Mouse (Mus musculus): ENCODE data around the gene Nsun5. TPM values are rescaled to one million over a fixed set of nuclear protein-coding genes. Genes with fewer than 3 reads are reported as not detected.
A peak's percentile ranks its signal among the peaks of the same experiment; 100 is the strongest.
"Not testable (repeated sequence)": the region's sequence is repeated elsewhere in the genome, so short reads cannot be mapped to it uniquely, and the experiment has no call there.

Nsun5 gene
- 10 to 100 TPM; 23.5 to 30.2 (median 26.1) TPM for total RNA-seq (2022)

DNA sequence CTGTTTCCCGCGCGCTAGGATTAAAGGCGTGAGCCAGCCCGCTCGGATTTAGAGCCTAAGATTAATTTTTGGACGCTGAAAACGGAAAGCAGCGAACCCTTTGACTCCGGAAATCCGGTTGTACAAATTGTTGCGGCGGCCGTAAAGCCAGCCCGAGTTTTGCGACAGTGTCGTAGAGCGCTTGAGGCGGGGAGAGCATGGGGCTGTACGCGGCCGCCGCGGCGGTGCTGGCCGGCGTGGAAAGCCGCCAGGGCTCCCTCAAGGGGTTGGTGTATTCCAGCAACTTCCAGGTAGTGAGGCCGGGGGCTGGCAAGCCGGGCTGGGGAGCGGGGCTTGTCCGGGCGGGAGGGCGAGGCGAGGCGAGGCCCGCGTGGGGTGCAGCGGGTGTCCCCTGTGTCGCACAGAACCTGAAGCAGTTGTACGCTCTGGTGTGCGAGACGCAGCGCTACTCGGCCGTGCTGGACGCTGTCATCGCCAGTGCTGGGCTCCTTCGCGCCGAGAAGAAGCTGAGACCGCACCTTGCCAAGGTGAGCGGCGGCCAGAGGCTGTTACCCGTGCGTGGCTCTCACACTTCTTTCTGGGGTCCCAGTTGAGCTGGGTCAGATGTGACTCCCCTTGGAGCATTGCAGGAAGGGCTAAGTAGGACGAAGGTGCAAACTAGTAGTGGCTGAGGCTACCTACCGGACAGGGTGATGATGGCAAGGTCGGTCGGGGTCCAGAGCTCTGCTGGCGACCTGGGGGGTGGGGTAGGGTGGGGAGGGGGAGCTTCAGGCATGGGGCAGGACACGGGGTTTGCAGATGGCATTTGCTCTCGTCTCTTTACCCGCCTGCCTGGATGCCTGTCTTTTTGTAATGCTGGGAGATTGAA lies at the start of gene Nsun5:
Gene Nsun5, plus strand, starts transcription at position 167 of the 868 bp plus-strand sequence.
- DNase-seq (ENCODE audit: low spot score in 2 of 2), result peak; percentile 87 to 94

DNA sequence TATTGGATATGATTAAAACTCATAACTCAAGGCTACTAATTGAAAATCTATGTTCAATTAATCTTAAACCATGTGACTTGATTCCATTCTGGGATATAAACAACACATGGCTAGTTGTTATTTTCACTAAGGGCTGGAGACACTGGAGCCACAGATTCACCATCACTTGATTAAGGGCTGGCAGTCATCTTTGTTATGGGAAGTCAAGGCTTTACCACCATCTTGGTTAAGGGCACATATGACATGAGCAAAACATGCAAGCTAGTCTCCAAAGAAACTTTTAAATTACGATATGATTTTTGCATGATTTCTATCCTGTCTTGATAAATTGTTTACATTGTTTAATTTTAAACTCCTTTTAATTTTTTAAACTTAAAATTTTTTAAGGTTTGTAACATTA lies 47.6 kb upstream of the Nsun5 start:
- no peak for DNase-seq (ENCODE audit: low spot score in 2 of 2)

DNA sequence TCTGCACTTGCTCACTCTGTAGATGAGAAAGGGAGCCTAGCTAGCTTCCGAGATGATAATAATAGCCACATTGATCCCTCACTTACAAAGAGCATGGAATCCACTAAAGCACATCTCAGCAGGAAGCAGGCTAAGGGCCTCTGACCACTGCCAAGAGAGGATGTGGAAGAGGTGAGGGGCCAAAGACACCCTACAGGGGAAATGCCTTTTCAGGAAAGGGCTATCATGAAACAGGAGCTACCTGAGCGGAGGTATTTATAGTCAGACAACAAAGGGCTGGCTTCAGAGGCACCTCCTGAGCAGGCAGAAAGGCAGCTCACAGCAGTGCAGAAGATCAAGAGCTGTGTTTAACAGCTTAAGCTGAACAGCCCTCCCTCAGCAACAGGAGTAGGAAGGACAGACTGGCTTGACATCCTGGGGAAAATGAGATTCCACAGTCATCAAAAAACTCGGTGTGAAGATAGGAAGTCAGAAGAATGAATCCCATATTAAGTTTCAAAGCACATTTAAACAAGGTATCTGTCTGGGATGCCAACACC lies 43.6 kb upstream of the Nsun5 start:
- DNase-seq (ENCODE audit: low spot score in 2 of 2), result no peak

GRCm38 (mm10) chr5:135329471-135329870 lies 40.3 kb upstream of the Nsun5 start:
- no peak for DNase-seq (ENCODE audit: low spot score in 2 of 2)

GRCm38 (mm10) chr5:135330201-135330600 lies 39.6 kb upstream of the Nsun5 start:
- DNase-seq (ENCODE audit: low spot score in 2 of 2), result no peak

GRCm38 (mm10) chr5:135331161-135331560 lies 38.6 kb upstream of the Nsun5 start:
- DNase-seq (ENCODE audit: low spot score in 2 of 2), result no peak

DNA sequence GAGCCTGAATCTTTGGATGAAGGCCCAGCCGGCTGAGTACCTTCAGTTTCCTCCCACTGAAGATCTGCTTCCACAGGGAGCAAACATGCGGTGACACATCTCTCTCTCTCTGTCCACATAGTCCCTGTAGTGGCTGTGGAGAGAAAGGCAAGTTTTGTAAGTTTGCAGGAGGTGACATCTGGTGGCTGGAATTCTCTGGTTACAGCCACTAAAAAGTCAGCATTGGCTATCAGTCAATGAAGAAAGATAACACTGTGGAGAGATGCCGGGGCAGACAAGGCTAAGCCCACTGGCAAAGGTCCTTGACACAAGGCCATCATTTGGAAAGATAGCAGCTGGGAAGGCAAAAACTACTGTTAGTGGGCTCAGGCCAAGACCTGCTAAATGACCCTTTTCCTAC lies 32.2 kb upstream of the Nsun5 start:
- no peak for DNase-seq (ENCODE audit: low spot score in 2 of 2)

DNA sequence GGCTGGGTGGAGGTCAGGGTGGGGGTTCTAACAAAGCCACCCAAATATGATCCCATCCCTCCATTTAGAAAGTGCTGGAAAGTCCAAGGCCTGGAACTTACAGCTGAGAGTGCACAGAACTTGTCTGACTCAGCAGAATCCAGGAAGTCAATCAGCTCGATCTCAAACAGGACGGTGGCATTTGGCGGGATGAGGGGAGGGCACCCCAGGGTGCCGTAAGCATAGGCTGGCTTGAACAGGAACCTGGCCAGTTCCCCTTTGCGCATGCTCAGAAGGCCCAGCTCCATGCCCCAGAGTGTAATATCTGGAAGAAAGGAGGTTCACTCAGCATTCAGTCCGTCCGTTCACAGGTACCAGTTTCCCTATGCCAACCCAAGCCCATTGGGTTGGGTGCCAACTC lies 23.8 kb upstream of the Nsun5 start:
- DNase-seq (ENCODE audit: low spot score in 2 of 2), result no peak

DNA sequence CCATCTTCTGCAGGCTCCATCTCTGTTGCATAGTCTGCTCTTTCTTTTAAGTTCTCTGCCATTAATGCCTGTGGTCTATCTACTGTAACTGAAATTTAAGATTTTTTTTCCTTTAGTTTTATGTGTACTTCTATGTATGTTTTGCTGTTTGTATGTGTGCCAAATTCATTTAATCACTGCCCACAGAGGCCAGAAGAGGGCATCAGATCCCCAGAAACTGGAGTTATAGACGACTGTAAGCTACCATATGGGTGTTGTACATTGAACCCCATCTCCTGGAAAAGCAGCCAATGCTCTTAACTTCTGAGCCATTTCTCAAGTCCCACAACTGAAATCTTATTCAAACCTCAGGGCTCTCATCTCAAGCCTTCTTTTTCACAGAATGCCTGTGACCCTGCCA lies 23.3 kb upstream of the Nsun5 start:
- no peak for DNase-seq (ENCODE audit: low spot score in 2 of 2)

DNA sequence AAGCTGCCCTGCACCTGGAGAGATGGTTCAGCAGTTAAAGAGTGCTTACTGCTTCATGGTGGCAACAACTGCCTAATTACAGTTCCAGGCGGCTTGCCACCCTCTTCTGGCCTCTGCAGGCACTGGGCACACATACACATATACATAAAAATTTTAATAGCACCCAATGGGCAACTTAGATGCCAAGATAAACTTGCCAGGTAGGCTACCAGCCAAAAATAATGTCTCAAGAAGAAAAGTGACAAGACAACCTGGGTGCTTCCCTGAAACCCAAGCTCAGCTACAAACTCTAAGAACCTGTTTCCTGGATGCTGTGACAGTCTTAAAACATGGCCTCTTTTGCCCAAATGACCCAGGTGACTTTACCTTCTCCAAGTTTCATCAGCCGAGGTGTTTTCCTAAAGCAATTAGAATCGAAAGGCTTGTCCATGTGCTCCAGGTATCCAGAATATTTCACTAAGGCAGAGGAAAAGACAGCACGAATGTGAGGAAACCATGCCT lies 22.2 kb upstream of the Nsun5 start:
- no peak for DNase-seq (ENCODE audit: low spot score in 2 of 2)

DNA sequence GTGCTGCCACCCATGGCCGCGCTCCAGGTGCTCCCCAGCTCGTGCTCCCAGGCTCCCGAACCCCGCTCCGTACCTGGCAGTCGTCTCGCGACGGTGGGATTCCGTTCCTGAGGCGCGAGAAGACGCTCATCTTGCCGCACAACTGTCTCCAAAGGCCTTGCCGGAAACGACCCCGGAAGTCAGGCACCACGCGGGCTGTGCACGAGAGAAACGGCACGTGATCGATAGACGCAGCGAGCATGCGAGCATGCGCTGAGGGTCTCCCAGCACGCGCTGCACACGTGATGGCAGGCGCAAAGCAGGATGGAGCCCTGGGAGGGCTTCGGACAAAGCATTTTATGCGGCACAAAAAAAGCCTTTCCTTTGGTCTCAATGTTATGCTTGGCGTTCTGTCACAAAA lies 19.9 kb upstream of the Nsun5 start, which contains the start of gene Fkbp6:
Gene Fkbp6, minus strand, starts transcription at position 183 of the 400 bp plus-strand sequence.
- DNase-seq (ENCODE audit: low spot score in 2 of 2), result no peak

- DNase-seq (ENCODE audit: low spot score in 2 of 2), result no peak
Observed at GRCm38 (mm10) chr5:135351606-135352005, 18.1 kb upstream of the Nsun5 start.

GRCm38 (mm10) chr5:135352995-135353394 lies 16.8 kb upstream of the Nsun5 start, which contains the start of gene Trim50:
Gene Trim50 (plus strand): TSS chr5:135353295.
- DNase-seq (ENCODE audit: low spot score in 2 of 2), result no peak

DNA sequence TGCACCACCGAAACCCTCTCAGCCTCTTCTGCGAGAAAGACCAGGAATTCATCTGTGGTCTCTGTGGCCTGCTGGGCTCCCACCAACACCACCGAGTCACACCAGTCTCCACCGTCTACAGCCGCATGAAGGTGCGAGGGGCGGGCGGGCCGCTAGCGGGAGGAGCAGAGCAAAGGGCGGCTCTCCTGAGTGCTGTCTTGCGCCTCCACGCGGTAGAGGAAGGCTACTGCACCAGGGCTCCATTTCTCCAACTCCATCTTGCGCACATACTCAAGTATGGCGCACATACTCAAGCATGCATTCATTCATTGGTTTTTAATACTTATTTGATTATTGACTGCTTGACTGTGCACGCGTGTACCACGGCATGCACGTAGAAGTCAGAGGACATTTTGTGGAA lies 16.2 kb upstream of the Nsun5 start:
- no peak for DNase-seq (ENCODE audit: low spot score in 2 of 2)

GRCm38 (mm10) chr5:135356090-135356489 lies 13.7 kb upstream of the Nsun5 start:
- no peak for DNase-seq (ENCODE audit: low spot score in 2 of 2)

DNA sequence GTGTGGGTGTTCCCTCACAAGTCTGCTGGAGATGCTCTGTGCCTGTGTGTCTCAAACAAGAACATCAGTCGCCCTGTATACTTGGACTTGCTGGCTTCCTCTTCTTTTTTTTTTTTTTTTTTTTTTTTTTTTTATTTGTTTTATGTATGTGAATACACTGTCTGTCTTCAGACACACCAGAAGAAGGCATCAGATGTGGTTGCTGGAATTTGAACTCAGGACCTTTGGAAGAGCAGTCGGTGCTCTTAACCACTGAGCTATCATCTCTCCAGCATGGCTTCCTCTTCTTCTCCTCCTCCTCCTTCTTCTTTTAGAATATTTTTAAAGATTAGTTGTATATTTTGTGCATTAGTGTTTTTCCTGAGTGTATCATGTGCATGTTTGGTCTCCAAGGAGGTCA lies 12.2 kb upstream of the Nsun5 start:
- DNase-seq (ENCODE audit: low spot score in 2 of 2), result no peak

DNA sequence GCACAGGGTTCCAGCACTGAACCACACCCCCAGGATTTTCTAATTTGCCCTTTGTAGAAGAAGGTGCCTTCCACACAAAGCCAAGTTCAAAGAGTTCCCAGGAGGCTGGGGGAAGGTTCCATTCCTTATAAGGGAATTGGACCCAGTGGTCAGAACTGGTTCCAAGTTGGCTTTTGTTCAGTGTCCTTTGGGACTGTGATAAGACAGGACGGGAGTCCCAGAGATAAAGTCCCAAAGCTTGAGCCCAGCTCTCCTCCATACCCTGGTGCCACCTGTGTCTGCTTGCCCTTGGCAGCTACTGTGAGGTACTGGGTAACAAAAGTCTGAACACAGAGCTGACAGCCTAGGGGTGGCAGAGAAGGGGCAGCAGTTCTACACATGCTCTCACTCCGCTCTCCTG lies 10.0 kb upstream of the Nsun5 start:
- no peak for DNase-seq (ENCODE audit: low spot score in 2 of 2)

GRCm38 (mm10) chr5:135362572-135362971 lies 7.2 kb upstream of the Nsun5 start:
- DNase-seq (ENCODE audit: low spot score in 2 of 2), result no peak

DNA sequence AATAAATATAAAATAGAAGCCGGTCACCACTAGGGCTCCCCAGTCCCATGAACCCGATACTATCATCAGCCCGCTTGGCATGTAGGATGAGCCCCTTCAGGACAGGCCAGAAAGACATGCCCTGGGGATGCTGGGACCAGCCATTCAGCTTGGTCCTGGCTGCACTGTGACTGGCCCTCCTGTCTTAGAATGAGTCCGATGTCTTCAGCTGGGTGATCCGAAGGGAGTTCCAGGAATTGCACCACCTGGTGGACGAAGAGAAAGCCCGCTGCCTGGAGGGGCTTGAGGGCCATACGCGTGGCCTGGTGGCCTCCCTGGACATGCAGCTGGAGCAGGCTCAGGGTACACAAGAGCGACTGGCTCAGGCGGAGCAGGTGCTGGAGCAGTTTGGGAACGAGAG lies 6.2 kb upstream of the Nsun5 start:
- DNase-seq (ENCODE audit: low spot score in 2 of 2), result no peak

DNA sequence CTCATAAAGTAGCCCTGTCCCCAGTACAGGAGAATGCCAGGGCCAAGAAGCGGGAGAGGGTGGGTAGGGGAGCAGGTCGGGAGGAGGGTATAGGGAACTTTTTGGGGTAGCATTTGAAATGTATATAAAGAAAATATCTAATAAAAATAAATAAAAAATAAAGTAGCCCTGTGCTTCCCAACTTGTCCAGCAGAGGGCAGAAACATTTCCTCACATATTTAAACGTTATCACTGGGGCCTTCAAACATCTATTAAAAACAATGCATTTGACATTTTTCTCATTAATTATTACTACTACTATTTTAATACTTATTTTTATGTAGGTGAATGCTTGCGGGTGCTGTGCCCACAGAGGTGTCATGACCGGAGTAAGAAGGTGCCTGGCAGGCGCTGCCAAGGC lies 1.9 kb upstream of the Nsun5 start:
- DNase-seq (ENCODE audit: low spot score in 2 of 2), result no peak

- DNase-seq (ENCODE audit: low spot score in 2 of 2), result no peak
Observed at GRCm38 (mm10) chr5:135368312-135368711, 1.4 kb upstream of the Nsun5 start.

DNA sequence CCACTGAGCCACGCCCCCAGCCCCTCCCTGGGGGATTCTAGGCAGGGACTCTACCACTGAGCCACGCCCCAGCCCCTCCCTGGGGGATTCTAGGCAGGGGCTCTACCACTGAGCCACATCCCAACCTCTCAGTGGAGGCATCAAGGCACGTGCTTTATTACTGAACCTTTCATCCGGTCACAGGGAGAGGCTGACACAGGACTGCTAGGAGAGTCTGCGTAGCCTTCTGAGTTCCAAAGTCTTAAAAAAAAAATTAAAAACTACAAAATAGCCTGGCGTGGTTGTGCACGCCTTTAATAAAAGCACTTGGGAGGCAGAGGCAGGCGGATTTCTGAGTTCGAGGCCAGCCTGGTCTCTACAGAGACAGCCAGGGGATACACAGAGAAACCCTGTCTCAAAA lies 557 bp upstream of the Nsun5 start:
- DNase-seq (ENCODE audit: low spot score in 2 of 2), result not testable (repeated sequence)

DNA sequence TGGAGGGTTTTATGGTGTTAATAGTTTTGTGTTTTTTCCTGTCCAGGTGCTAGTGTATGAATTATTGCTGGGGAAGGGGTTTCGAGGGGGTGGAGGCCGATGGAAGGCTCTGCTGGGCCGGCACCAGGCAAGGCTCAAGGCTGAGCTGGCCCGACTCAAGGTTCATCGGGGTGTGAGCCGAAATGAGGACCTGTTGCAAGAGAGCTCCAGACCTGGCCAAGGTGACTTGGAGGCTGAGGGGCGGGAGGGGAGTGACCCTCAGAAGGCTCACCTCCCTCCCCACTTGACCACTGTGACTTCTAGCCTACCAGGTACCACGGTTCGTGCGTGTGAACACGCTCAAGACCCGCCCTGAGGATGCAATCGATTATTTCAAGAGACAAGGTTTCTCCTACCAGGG lies 1.4 kb downstream of the Nsun5 start:
- DNase-seq (ENCODE audit: low spot score in 2 of 2), result no peak
